Mouse (Mus musculus) CD4-positive, CD25-positive, alpha-beta regulatory T cell, adult 2 months (primary cell): ENCODE results near the gene Dxo.

ENCODE experiments used
- DNase-seq: peaks from one replicate; pipeline ENCODE4 v3.0.0-alpha.2; 2012; ENCODE audit warnings: low read depth, low spot score

Dxo gene

GRCm38 (mm10) chr17:34881166-34881565 lies 44.3 kb downstream of the Dxo start:
- DNase-seq = no peak

DNA sequence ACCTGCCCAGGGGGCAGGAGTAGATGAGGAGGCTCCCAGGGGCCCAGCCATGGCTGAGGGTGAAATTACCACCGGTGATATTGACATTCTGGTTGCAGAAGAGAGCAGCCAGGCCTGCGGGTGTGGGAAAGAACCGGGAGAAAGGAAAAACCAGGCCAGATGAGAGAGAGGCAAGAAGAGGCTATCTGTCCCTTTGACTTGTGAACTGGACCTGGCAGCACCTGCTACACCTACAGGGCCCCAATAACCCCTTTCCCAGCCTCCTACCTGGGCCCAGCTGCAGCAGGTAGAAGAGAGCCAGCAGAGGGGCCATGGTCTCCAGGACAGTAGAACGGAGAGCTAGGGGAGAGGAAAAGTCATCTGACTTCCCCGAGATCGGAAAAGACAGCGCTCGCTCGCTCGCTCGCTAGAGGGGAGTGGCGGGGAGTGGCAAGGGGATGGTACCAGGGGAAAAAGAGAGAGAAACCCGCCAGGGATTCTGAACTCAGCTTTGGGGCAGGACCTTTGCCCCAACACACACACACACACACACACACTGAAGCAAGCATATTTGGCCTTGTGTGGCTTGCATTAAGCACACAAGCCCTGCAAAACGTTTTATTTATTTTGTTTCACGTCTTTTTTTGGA lies 45.0 kb downstream of the Dxo start, which contains the start of gene Gm20547:
Gene Gm20547 (minus strand): TSS at position 360 of the 628 bp plus-strand sequence.
- DNase-seq = no peak

DNA sequence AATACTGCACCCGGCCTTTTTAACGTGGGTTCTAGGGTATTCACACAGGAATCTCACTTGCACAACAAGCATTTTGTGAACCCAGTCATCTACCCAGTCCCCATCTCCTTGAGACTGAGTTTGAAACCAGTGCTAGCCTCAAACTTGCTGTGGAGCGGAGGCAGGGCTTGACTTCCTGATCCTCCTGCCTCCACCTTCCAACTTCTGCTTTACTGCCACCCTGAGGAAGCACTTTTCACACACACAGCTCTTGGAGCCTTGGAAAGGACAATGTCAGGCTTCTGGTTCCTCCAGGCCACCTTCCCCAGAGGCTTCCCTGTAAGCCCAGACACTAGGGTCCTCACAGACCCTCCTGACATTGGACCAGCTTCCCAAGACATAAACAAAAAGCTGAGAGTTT lies 46.5 kb downstream of the Dxo start:
- DNase-seq = no peak

DNA sequence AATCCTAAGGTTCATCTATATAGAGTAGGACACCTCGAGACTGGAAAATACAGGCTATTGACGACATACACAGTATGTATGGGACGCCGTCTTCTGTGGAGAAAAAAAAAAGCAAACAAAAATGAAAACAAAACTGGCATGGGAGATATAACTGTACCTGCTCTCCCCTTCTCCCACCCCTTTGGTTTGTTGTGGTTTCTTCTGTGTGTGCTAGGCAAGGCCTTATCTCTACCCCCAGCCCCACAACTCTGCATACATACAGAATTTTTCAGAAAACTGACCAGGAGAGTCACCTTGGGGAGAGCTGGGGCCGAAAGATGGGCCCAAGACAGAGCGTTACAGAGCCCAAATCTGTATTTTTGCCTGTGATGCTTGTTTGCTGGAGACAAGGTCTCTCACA lies 47.9 kb downstream of the Dxo start:
- no peak for DNase-seq

GRCm38 (mm10) chr17:34885615-34886014 lies 48.8 kb downstream of the Dxo start:
- DNase-seq = no peak

- no peak for DNase-seq
These were observed 51.1 kb downstream of the Dxo start for GRCm38 (mm10) chr17:34887942-34888341.
